Mouse (Mus musculus) adrenal gland, postnatal 4 days (tissue): Measurements from ENCODE around the gene Gtf2ird1. TPM values are rescaled to one million over a fixed set of nuclear protein-coding genes. Genes with fewer than 3 reads are reported as not detected.
"Not testable (repeated sequence)": the region's sequence is repeated elsewhere in the genome, so short reads cannot be mapped to it uniquely, and the experiment has no call there.

ENCODE experiments used
- DNase-seq, 2 experiments: peaks; one replicate each; pipeline ENCODE4 v3.0.0; 2021 to 2022; ENCODE audit warnings: low spot score in 2 of 2, mixed read lengths in 2 of 2
- total RNA-seq, 2 experiments: library from RNA; stranded (reverse); gene quantifications; 2 replicates each; pipeline ENCODE4 v1.2.3; 2021

Gene Gtf2ird1
- total RNA-seq, 2 experiments from 2014 or later = 93.5 to 104 TPM

GRCm38 (mm10) chr5:134475686-134476085 is 19.2 kb upstream of the Gtf2ird1 start:
- DNase-seq = not testable (repeated sequence)

GRCm38 (mm10) chr5:134475006-134475605 is 18.6 kb upstream of the Gtf2ird1 start:
- no peak for DNase-seq

GRCm38 (mm10) chr5:134473902-134474301 is 17.4 kb upstream of the Gtf2ird1 start:
- no peak for DNase-seq

GRCm38 (mm10) chr5:134470538-134471169 is 14.1 kb upstream of the Gtf2ird1 start:
- DNase-seq = no peak

- no peak for DNase-seq
Observed at GRCm38 (mm10) chr5:134469559-134470150, 13.1 kb upstream of the Gtf2ird1 start.

GRCm38 (mm10) chr5:134468158-134468765 is 11.7 kb upstream of the Gtf2ird1 start:
- no peak for DNase-seq

- no peak for DNase-seq
Observed at GRCm38 (mm10) chr5:134467030-134467549, 10.6 kb upstream of the Gtf2ird1 start.

- no peak for DNase-seq
Observed at GRCm38 (mm10) chr5:134466296-134467029, 9.9 kb upstream of the Gtf2ird1 start.

- DNase-seq = no peak
Observed at GRCm38 (mm10) chr5:134465197-134465596, 8.7 kb upstream of the Gtf2ird1 start.

GRCm38 (mm10) chr5:134464225-134464624 is 7.7 kb upstream of the Gtf2ird1 start:
- DNase-seq = no peak

GRCm38 (mm10) chr5:134462731-134463130 is 6.2 kb upstream of the Gtf2ird1 start:
- no peak for DNase-seq

GRCm38 (mm10) chr5:134462316-134462715 is 5.8 kb upstream of the Gtf2ird1 start:
- DNase-seq = no peak

- DNase-seq = no peak
Observed at GRCm38 (mm10) chr5:134460546-134460945, 4.0 kb upstream of the Gtf2ird1 start.

- no peak for DNase-seq
Observed at GRCm38 (mm10) chr5:134459096-134459495, 2.6 kb upstream of the Gtf2ird1 start.

- no peak for DNase-seq
Observed at GRCm38 (mm10) chr5:134458416-134458815, 1.9 kb upstream of the Gtf2ird1 start.

- no peak for DNase-seq
Observed at GRCm38 (mm10) chr5:134457371-134457770, 855 bp upstream of the Gtf2ird1 start.

GRCm38 (mm10) chr5:134455914-134456423 is 547 bp downstream of the Gtf2ird1 start:
- DNase-seq = peak in 1 of 2 experiments; percentile 43

- DNase-seq = no peak
Observed at GRCm38 (mm10) chr5:134455186-134455895, 1.2 kb downstream of the Gtf2ird1 start.

- DNase-seq = no peak
Observed at GRCm38 (mm10) chr5:134454421-134454820, 2.1 kb downstream of the Gtf2ird1 start.

GRCm38 (mm10) chr5:134453577-134453976 is 2.9 kb downstream of the Gtf2ird1 start:
- no peak for DNase-seq
